Mouse (Mus musculus): ENCODE results near the gene Trim67. TPM values are rescaled to one million over a fixed set of nuclear protein-coding genes. Genes with fewer than 3 reads are reported as not detected.

Gene Trim67
- total and polyA plus RNA-seq, 3 experiments: 0.08 TPM; not detected in 2

DNA sequence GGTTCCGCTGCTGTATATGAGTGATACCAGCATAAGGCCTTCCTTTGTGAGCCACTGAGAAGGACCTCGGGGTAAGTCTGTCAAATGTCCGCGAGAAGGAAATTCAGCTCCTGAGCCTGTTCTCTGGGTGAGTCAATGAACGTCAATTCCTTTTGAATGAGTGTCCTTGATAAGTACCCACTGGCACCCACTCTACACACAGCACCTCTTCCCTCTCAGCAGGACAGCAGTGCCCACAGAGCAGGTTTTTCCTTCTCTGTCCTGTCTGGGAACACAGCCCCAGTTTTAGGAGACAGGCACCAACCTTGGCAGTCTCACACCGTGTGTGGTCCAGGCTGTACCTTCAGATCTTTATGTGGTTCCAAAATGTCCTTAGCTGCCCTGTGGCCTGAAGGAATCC, 39.0 kb downstream of the Trim67 start:
- dilution Hi-C loops (cut with MboI; ENCODE audit: extremely low pct_ligation_motif_present, extremely low pct_unique_long_range_greater_than_20kb, low sequenced_read_pairs) (no loop called here), in situ Hi-C loops (cut with MboI; ENCODE audit: low pct_ligation_motif_present, low pct_unique_long_range_greater_than_20kb, low sequenced_read_pairs) (no loop called here)
- Histone ChIP-seq H3K9ac (ENCODE audit: insufficient read depth, low read depth) (no peak overlapping the region), H3K36me3 (replicated peaks in 1 of 2; ENCODE audit: control insufficient read depth in 1 of 2, insufficient read depth in 1 of 2, low read length in 1 of 2) (peaks cover 0 to 5% of the 10 kb centered on the region in 2 experiments), H3K27me3 (replicated peaks) (peaks cover 29% of the 10 kb centered on the region), H3K4me2 (ENCODE audit: insufficient read depth, low read depth, poor library complexity, severe bottlenecking) (no peak overlapping the region), H3K9me3 (replicated peaks; ENCODE audit: low read length) (no peaks in the 10 kb centered on the region), H3K79me2 (replicated peaks; ENCODE audit: control insufficient read depth, extremely low read depth, insufficient read depth, poor library complexity, severe bottlenecking) (no peaks in the 10 kb centered on the region), H3K4me3 (replicated peaks in 1 of 3; ENCODE audit: low read depth in 2 of 3, low read length in 2 of 3, poor library complexity in 1 of 3) (no peak overlapping the region), H3K27ac (ENCODE audit: insufficient read depth, low read depth) (no peak overlapping the region), H3K4me1 (ENCODE audit: control insufficient read depth in 1 of 2, insufficient read depth in 2 of 2) (peaks cover 3 to 11% of the 10 kb centered on the region in 2 experiments)
- no peak for TF ChIP-seq MYC (IDR thresholded peaks at IDR 0.05; ENCODE audit: low read depth, low read length)
- no peak for DNase-seq (ENCODE audit: extremely low read depth)

- Histone ChIP-seq H3K4me2 (ENCODE audit: insufficient read depth, low read depth, poor library complexity, severe bottlenecking) (no peak overlapping the region), H3K36me3 (replicated peaks in 1 of 2; ENCODE audit: control insufficient read depth in 1 of 2, insufficient read depth in 1 of 2, low read length in 1 of 2) (peaks cover 6 to 18% of the 10 kb centered on the region in 2 experiments), H3K9me3 (replicated peaks; ENCODE audit: low read length) (no peaks in the 10 kb centered on the region), H3K27ac (ENCODE audit: insufficient read depth, low read depth) (no peak overlapping the region), H3K9ac (ENCODE audit: insufficient read depth, low read depth) (no peak overlapping the region), H3K4me1 (ENCODE audit: control insufficient read depth in 1 of 2, insufficient read depth in 2 of 2) (peaks cover 0 to 9% of the 10 kb centered on the region in 2 experiments; a peak in 2 of 4 replicates), H3K79me2 (replicated peaks; ENCODE audit: control insufficient read depth, extremely low read depth, insufficient read depth, poor library complexity, severe bottlenecking) (no peaks in the 10 kb centered on the region), H3K27me3 (replicated peaks) (peaks cover 20% of the 10 kb centered on the region), H3K4me3 (replicated peaks in 1 of 3; ENCODE audit: low read depth in 2 of 3, low read length in 2 of 3, poor library complexity in 1 of 3) (no peak overlapping the region)
- TF ChIP-seq CHD2 (IDR thresholded peaks at IDR 0.05; ENCODE audit: low read length): no peak
- TF ChIP-seq POLR2A (IDR thresholded peaks at IDR 0.05; ENCODE audit: low read depth, low read length): no peak
- TF ChIP-seq PAX5 (IDR thresholded peaks at IDR 0.05; ENCODE audit: low read length): no peak
- no peak for TF ChIP-seq JUN (IDR thresholded peaks at IDR 0.05; ENCODE audit: insufficient read depth, low read depth, low read length)
- TF ChIP-seq ZNF384 (IDR thresholded peaks at IDR 0.05; ENCODE audit: low read depth, low read length): no peak
- no peak for TF ChIP-seq POLR2AphosphoS2 (IDR thresholded peaks at IDR 0.05; ENCODE audit: low read depth, low read length)
- no peak for TF ChIP-seq BHLHE40 (IDR thresholded peaks at IDR 0.05; ENCODE audit: low read depth, low read length)
- no peak for TF ChIP-seq MAFK (IDR thresholded peaks at IDR 0.05; ENCODE audit: insufficient replicate concordance, low read length)
- TF ChIP-seq USF1 (IDR thresholded peaks at IDR 0.05; ENCODE audit: low read depth, low read length): no peak
- no peak for TF ChIP-seq GABPA (IDR thresholded peaks at IDR 0.05; ENCODE audit: insufficient replicate concordance, low read depth, low read length)
- no peak for DNase-seq (ENCODE audit: extremely low read depth)
- in situ Hi-C loops (cut with MboI; ENCODE audit: low pct_ligation_motif_present, low pct_unique_long_range_greater_than_20kb, low sequenced_read_pairs) (no loop called here), dilution Hi-C loops (cut with MboI; ENCODE audit: extremely low pct_ligation_motif_present, extremely low pct_unique_long_range_greater_than_20kb, low sequenced_read_pairs) (no loop called here)
Measured at GRCm38 (mm10) chr8:124833430-124834205, 40.7 kb downstream of the Trim67 start.

DNA sequence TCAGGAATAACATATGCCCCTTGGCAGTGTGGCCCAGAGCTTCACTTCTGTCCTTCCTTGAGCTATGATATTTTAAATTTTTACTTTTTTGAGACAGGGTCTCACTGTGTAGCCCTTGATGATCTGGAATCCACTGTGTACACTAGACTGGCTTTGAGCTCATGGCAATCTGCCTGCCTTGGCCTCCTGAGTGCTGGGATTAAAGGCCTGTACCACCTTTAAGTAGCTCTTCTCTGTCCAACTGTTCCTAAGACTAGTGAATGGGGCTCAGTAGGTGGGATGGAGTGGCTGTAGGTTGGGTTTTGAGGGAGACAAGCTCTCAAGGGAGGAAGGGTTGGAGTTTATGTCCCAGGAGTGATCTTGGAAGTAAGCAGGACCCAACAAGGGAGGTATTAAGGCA, 43.0 kb downstream of the Trim67 start:
- Histone ChIP-seq H3K4me2 (ENCODE audit: insufficient read depth, low read depth, poor library complexity, severe bottlenecking) (no peak overlapping the region), H3K27ac (ENCODE audit: insufficient read depth, low read depth) (no peak overlapping the region), H3K9me3 (replicated peaks; ENCODE audit: low read length) (no peaks in the 10 kb centered on the region), H3K4me3 (replicated peaks in 1 of 3; ENCODE audit: low read depth in 2 of 3, low read length in 2 of 3, poor library complexity in 1 of 3) (no peak overlapping the region), H3K4me1 (ENCODE audit: control insufficient read depth in 1 of 2, insufficient read depth in 2 of 2) (peaks cover 0 to 6% of the 10 kb centered on the region in 2 experiments; a peak in 2 of 4 replicates), H3K9ac (ENCODE audit: insufficient read depth, low read depth) (no peak overlapping the region), H3K36me3 (replicated peaks in 1 of 2; ENCODE audit: control insufficient read depth in 1 of 2, insufficient read depth in 1 of 2, low read length in 1 of 2) (peaks cover 25 to 40% of the 10 kb centered on the region in 2 experiments), H3K79me2 (replicated peaks; ENCODE audit: control insufficient read depth, extremely low read depth, insufficient read depth, poor library complexity, severe bottlenecking) (no peaks in the 10 kb centered on the region), H3K27me3 (replicated peaks) (no peaks in the 10 kb centered on the region)
- dilution Hi-C loops (cut with MboI; ENCODE audit: extremely low pct_ligation_motif_present, extremely low pct_unique_long_range_greater_than_20kb, low sequenced_read_pairs): no loop called here
- no peak for DNase-seq (ENCODE audit: extremely low read depth)
- in situ Hi-C loops (cut with MboI; ENCODE audit: low pct_ligation_motif_present, low pct_unique_long_range_greater_than_20kb, low sequenced_read_pairs): no loop called here
- TF ChIP-seq UBTF (IDR thresholded peaks at IDR 0.05; ENCODE audit: low read depth, low read length) (no peak), POLR2AphosphoS2 (IDR thresholded peaks at IDR 0.05; ENCODE audit: low read depth, low read length) (peak; percentile 69)
